Mouse (Mus musculus) 3134 (cell line): ENCODE data around the gene Gm5767.
"Not testable (repeated sequence)": the region's sequence is repeated elsewhere in the genome, so short reads cannot be mapped to it uniquely, and the experiment has no call there.

Experiments
- DNase-seq: peaks from one replicate; pipeline ENCODE4 v3.0.0-alpha.2; 2011; ENCODE audit warnings: low spot score; ENCODE audit not compliant: insufficient read length; ENCODE audit errors: extremely low read depth

The Gm5767 gene

DNA sequence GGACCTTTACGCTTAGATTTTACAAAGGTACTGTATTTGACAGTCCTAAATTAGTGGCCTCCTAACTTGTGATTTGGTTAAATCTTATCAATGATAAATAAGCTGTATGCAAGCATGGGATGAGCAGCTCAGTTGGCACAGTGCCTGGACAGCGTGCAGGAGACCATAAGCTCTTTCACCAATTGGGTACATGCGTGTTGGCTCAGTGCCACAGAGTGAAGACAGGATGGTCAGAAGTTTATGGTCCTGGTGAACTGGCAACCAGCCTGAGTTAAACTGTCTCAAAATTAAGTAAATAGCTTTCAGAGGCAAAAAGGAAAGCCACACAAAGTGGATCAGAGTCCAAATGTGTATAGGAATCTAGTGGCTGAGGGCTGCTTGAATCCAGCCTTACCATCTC, 20.0 kb downstream of the Gm5767 start:
- no peak for DNase-seq

- DNase-seq = no peak
Measured at GRCm38 (mm10) chr16:8711998-8712397, 31.4 kb downstream of the Gm5767 start.

DNA sequence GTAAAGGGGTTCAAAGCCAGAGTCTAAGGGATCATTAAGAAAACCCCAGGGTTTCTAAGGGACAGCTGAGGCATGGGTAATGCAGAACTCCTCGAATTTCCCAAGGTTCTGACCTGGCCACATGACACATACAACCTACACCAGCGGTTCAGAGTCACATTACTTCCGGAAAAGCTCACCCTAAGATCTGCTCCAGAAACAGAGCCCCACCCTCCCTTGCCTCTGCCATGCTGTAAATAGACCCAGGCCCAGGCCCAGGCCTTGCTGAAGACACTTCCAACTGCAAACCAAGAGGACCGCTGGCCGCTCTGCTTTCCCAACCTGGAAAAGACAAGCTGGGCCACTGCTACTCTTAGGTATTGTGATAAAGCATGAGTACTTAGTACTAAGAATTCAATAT, 34.3 kb downstream of the Gm5767 start:
- DNase-seq = no peak

- no peak for DNase-seq
Measured at GRCm38 (mm10) chr16:8715513-8716080, 35.0 kb downstream of the Gm5767 start.

- no peak for DNase-seq
Measured at GRCm38 (mm10) chr16:8716300-8716699, 35.7 kb downstream of the Gm5767 start.

DNA sequence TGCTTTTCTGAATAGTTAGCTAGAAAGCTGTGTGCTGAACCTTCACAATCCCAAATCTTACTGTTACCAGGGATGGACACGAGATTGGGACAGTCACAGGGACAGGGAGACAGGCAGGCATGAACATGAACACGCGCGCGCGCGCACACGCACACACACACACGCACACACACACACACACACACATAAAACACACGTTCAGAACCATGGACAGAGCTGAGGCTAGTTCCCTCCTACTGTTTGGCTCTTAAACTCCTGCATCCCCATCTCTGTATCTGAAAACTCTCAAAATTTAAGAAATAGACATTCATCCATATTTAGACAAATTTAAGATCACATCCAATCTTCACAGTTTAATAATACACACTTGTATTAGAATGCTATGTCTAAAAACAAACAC, 37.2 kb downstream of the Gm5767 start:
- no peak for DNase-seq

DNA sequence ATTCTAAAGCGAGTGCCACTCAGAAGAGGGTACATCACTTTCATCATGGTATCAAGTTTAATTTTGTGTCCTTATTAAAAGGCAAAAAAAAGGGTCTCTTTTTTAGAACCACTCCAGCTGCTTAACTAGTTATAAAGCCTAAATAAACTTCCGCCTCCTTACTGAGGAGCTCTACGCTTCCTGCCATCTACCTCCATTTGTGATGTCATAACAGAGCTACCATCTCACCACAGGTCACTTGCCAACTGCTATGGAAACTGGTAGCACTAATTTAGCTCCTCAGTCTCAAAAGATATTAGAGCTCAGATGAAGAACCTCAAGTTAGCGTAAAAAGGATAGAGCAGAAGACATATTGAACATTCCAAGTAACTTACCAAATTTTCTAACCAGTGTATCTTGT, 39.9 kb downstream of the Gm5767 start:
- DNase-seq = no peak

DNA sequence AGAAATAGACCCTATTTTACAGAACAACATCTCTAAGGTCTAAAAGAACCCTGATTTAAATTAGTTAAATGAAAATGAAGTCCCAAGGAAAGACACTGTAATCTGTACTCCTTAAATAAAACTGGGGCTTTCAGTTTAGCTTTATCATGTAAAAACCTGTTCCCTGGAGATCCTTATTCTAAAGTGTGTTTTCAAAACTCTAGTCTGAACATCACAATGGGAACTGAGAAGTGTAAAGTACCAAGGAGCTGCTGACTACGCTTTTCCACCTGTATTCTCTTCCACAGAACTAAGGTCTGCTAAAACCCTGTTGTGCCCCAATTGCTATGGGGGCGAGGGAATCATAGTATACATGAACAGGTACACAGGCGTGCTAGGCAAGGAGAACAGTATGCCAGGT, 43.5 kb downstream of the Gm5767 start:
- no peak for DNase-seq

DNA sequence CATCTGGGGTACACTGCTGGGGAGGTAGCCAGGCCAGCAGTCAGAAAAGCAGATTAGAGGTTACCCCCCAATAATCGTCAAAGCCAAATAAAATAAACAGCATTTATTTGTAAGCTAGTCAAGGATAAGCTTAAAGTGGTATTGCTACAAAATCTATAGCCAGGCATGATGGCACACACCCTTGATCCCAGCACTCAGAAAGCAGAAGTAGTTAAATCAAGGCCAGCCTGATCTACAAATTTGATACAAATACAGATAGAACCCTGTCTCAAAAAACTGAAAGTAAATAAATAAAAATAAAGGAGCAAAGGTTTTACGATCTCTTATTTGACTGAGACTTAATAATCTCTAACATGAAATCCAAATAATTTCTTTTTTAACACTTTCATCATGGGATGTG, 45.2 kb downstream of the Gm5767 start:
- no peak for DNase-seq

DNA sequence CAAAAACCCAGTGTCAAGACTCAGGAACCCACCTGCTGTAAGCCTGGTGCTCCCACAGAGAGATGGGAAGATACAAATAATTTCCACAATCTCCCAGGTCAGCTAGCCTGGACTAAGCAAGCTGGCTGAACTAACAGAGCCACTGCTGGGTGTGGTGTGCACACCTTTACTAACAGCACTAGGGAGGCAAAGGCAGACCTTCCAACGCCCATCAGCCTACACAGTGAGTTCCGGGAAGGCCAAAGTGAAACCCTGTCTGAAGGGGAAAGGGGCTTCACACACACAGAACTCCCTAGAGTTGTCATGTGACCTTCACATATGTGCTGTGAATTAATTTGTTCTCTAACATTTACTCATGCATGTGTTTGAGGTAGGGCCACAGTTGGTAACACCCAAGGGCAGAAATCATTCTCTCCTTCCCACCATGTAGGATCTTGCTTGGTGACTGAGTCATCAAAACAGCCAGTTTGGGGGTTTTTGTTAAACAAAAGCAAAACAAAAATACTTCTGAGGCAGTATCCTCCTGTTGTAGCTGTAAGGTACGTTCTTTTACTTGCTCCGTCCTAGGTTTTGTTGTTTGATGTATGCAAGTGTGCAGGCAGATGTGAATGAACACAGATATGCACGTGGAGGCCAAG, 47.7 kb downstream of the Gm5767 start:
- no peak for DNase-seq

- no peak for DNase-seq
Measured at GRCm38 (mm10) chr16:8731630-8732029, 51.1 kb downstream of the Gm5767 start.

DNA sequence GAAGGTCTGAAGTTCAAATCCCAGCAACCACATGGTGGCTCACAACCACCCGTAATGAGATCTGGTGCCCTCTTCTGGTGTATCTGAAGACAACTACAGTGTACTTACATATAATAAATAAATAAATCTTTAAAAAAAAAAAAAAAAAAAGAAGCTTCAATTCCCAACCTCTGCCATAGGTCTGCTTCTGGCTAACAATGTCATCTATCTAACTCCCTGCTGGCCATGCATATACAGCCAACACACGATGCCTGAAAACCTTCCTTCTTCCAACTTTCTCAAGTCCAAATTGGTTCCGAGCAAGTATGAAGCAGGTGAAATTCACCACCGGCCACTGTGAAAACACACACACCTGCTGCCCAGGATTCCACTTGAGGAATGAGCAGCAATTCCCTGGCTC, 51.9 kb downstream of the Gm5767 start:
- DNase-seq = not testable (repeated sequence)
